Mouse (Mus musculus) bone marrow macrophage, adult 2 months (primary cell): ENCODE measurements around the gene Fgfr2. TPM values are rescaled to one million over a fixed set of nuclear protein-coding genes. Genes with fewer than 3 reads are reported as not detected.

Source experiments
- H3K27ac ChIP-seq: 2 replicates; pipeline ENCODE4 v1.5.1; 2012; ENCODE audit warnings: low read depth, low read length; ENCODE audit not compliant: insufficient read depth
- H3K4me1 ChIP-seq: 2 replicates; pipeline ENCODE4 v1.6.1; 2012; ENCODE audit warnings: low read length; ENCODE audit not compliant: control insufficient read depth, insufficient read depth
- H3K4me3 ChIP-seq: 2 replicates; pipeline ENCODE4 v1.5.1; 2012; ENCODE audit warnings: mild to moderate bottlenecking, low read length, moderate library complexity; ENCODE audit not compliant: insufficient read depth
- CTCF ChIP-seq: IDR thresholded peaks from 2 replicates; pipeline ENCODE4 v1.5.1; 2012; ENCODE audit warnings: low read depth, mild to moderate bottlenecking, low read length, moderate library complexity
- POLR2A ChIP-seq: IDR thresholded peaks from 2 replicates; pipeline ENCODE4 v1.6.1; 2012; ENCODE audit warnings: mild to moderate bottlenecking, low read depth, low read length, borderline replicate concordance
- polyA plus RNA-seq: library from polyadenylated mRNA; stranded (reverse); fragments of >200 nt; gene quantifications from 2 replicates; pipeline ENCODE4 v1.2.4, GENCODE M21; 2012; ENCODE audit not compliant: missing spikeins, insufficient read depth, insufficient read length

Gene Fgfr2
- polyA plus RNA-seq, 1 experiment: 0.27 TPM

DNA sequence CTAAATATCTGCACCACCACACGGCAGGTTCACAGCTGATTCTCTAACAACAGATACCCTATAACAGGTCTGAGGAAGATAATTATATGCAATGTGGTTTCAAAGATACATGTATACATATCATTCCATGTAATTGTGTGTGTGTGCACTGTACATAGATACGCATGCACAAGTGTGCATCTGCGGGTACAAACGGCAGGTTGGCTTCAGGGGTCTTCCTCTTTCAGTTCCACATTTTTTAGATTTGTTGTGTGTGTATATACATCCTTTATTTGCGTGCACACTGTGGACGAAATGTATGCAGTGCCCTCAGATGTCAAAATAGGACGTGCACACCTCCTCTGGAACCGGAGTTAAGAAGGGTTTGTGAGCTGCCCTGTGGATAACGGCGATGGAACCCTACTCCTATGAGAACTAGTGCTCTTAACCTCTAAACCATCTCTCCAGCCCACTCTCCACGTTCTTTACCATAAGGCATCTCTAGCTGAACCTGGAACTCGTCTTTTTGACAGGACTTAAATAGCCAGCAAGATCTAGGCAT, 2575.4 kb downstream of the Fgfr2 start:
- no peak overlapping the region for H3K27ac ChIP-seq
- H3K4me1 ChIP-seq: peaks cover 7% of the 10 kb centered on the region
- no peak for TF ChIP-seq CTCF
- no peak for TF ChIP-seq POLR2A
- H3K4me3 ChIP-seq: peak overlapping the region; percentile 98

DNA sequence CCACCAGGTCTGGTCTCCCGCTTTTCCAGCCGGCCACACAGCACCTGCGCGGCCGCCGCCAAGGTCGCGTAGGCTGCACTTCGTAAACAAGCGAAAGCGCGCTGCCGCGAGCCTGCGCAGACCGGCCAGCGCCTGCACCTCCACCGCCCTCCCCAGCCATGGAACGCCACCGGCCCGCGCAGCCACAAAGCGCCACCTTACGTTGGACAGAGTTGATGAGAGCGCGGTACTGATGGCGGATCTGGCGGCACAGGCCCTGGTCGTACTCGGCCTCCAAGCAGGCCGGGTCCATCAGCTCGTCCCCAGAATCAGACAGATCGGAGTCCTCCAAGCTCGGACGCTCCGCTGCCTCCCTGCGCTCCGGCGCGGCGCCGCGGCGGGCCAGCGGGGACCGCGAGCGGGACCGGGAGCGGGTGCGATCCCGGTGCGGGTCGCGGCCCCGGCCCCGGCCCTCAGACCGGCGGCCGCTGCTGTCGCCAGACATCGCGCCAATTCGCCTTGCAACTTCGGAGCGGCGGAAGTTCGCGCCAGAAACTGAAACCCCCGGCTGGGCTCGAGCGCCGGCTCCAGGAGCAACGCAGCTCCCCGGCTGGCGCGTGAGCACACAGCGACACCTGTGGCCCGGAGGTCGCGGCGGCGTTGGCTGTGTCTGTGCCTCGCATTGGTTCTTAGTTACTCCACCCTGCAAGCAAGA, 2576.2 kb downstream of the Fgfr2 start:
- Histone ChIP-seq H3K27ac (peak overlapping the region; percentile 80), H3K4me3 (peak overlapping the region; percentile 98), H3K4me1 (peaks cover 7% of the 10 kb centered on the region)
- TF ChIP-seq POLR2A (no peak), CTCF (no peak)

DNA sequence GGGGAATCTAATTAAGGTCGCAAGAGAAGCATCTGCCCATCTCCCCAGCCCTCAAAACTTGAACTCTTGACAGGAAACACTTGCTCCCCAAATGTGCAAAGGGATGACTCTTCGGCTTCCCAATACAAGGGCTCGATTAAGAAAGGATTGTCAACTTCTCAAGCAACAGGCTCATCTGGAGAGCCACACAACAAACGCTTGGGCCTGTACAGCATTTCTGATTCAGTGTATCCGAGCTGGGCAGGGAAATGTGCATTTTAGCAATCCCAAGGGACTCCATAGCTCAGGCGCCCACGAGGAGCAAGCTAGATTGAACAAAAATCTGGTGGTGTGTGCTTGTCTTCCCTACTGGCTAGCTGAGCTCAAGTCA, 2576.7 kb downstream of the Fgfr2 start:
- Histone ChIP-seq H3K4me1 (peaks cover 7% of the 10 kb centered on the region), H3K27ac (peak overlapping the region; percentile 80), H3K4me3 (peak overlapping the region; percentile 98)
- TF ChIP-seq POLR2A: no peak
- TF ChIP-seq CTCF: no peak

DNA sequence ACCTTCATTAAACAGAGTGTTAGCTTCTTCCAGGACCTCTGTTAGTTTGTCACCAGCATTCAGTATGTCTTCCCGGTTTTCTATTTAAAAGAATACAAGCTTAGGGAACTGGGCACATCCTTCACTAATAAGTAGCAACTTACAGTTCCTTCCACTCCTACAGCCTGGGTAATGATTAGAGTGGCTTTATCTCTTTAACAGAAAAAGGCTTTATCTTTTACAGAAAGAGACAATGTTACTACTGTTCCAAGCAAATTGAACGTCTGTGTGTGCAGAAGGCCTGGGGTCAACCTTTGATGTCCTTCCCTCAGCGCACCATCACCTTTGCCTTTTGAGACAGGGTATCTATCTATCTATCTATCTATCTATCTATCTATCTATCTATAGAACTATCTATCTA, 2577.3 kb downstream of the Fgfr2 start:
- TF ChIP-seq CTCF: no peak
- TF ChIP-seq POLR2A: no peak
- Histone ChIP-seq H3K4me1 (peaks cover 7% of the 10 kb centered on the region), H3K4me3 (peak overlapping the region; percentile 98), H3K27ac (no peak overlapping the region)

DNA sequence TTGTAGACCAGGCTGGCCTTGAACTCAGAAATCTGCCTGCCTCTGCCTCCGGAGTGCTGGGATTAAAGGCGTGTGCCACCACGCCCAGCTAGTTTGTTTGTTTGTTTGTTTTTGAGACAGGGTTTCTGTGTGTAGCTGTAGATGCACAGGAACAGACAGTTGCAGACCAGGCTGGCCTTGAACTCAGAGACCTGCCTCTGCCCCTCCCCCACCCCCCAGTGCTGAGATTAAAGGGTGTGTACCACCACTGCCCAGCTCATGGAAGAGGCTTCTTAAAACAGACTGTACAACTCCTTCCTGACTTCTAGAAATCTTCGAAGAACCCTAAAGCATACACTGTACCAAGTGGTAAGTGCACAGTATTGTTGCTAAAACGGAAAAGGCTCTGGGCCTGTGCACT, 2577.7 kb downstream of the Fgfr2 start:
- Histone ChIP-seq H3K27ac (no peak overlapping the region), H3K4me3 (no peak overlapping the region), H3K4me1 (peaks cover 7% of the 10 kb centered on the region)
- no peak for TF ChIP-seq CTCF
- TF ChIP-seq POLR2A: no peak

DNA sequence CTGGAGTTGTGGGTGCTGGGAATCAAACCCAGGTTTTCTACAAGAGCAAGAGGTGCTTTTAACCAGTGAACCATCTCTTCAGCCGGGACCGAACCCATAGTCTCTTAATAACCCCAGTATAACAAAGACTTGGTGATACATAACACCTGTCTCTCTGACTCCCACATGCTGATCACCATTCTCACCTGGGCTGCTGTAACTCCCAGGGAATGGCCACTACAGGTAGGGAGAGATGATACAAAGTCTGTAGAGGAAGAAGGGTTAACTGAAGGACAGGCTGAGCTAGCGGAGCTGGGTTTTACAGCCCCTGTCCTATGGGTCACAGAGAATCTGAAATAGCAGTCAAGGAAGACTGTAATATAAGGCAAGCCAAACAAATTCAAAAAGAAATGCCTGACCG, 2580.0 kb downstream of the Fgfr2 start:
- H3K27ac ChIP-seq: no peak overlapping the region
- H3K4me1 ChIP-seq: peaks cover 7% of the 10 kb centered on the region
- TF ChIP-seq POLR2A: no peak
- no peak for TF ChIP-seq CTCF
- H3K4me3 ChIP-seq: no peak overlapping the region

DNA sequence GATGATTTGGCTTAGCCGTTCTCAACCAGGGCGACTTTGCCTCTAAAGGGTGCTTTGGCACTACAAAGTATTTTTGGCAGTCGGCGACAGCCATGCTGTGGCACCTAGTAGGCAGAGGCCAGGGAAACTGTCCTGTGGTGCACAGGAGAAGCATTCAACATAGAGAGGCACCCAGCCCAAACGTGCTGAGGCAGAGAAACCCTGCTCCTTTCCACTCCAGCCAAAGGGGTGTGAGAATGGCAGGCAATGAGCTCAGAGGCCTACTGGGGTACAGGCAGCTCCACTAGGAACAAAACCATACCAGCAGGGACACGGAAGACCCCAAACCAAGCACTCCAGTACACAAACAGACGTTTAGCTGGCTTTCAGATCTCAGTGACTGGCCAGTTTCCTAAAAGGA, 2583.0 kb downstream of the Fgfr2 start:
- no peak overlapping the region for H3K4me3 ChIP-seq
- no peak overlapping the region for H3K27ac ChIP-seq
- TF ChIP-seq CTCF (no peak), POLR2A (no peak)

DNA sequence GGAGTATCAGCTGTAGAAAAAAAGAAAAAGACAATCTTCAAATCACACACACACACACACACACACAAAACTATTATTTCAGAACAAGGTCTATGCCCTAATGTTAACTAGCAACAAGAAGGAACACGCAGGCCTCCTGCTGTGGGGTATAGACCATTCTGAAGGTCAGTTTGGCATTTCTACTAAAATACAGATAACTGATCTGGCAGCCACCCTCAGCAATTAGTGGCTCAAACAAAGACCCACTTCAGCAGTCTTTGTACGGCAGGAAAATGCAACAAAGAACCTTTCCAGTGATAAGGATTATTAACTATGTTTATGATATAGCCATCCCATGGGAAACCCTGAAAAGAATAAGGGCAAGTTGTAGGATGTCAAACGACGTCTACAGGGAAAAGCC, 2586.1 kb downstream of the Fgfr2 start:
- H3K4me1 ChIP-seq: peaks cover 3% of the 10 kb centered on the region
- TF ChIP-seq POLR2A (no peak), CTCF (no peak)
- no peak overlapping the region for H3K4me3 ChIP-seq
- no peak overlapping the region for H3K27ac ChIP-seq

More for the DNA sequence above, 2583.0 kb downstream of the Fgfr2 start:
- H3K4me1 ChIP-seq: no peaks in the 10 kb centered on the region; the same call in 1 of the 2 replicates

DNA sequence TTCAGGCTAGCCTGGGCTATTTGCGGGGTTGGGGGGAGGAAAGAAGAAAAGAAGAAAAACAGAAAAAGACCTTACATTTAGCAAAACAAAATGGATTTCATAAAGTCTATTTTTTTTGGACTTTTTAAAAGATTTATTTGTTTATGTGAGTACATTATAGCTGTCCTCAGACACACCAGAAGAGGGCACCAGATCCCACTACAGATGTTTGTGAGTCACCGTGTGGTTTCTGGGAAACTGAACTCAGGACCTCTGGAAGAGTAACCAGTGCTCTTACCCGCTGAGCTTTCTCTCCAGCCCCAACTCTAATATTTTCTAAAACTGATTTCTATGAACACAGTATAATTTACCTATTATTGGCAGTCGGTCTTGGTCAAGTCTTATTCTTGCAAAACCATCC, 2588.0 kb downstream of the Fgfr2 start:
- no peak overlapping the region for H3K27ac ChIP-seq
- H3K4me1 ChIP-seq: peaks cover 3% of the 10 kb centered on the region
- H3K4me3 ChIP-seq: no peak overlapping the region
- TF ChIP-seq CTCF: no peak
- TF ChIP-seq POLR2A: no peak
